12 mouse cellular contexts compared by ENCODE assay signal in genomic region chr1:133412941-133413340, GRCm38 (mm10). TPM values are rescaled to one million over a fixed set of nuclear protein-coding genes. Genes with fewer than 3 reads are reported as not detected.
DNase-seq lines count a peak whose midpoint lies in the region; ATAC-seq and TF ChIP-seq lines count a peak whose summit lies in the region.
"Had no signal": no experiment of that assay in that cellular context is flagged by ENCODE, and none has a peak within 500 bp of the region (broad histone marks: within the 10 kb centered on the region; RNA-seq: fewer than 3 reads in every experiment).

No protein-coding gene starts in this region.

- H3K9ac ChIP-seq in heart, postnatal 0 days (replicated peaks; ENCODE audit: low read depth, low read length), result no peak overlapping the region
- H3K9ac ChIP-seq in kidney, postnatal 0 days (ENCODE audit: low read depth, low read length), result no peak overlapping the region
- H3K9ac ChIP-seq: midbrain, embryonic 15.5 days had no signal

- no peak for TF ChIP-seq CTCF in heart, postnatal 0 days (IDR thresholded peaks at IDR 0.05; ENCODE audit: low read depth)
- no peak for TF ChIP-seq CTCF in kidney, postnatal 0 days (IDR thresholded peaks at IDR 0.05; ENCODE audit: low read depth)

- peaks cover 23% of the 10 kb centered on the region for H3K4me1 ChIP-seq in heart, postnatal 0 days (ENCODE audit: control insufficient read depth, insufficient read depth)
- H3K4me1 ChIP-seq in kidney, postnatal 0 days (replicated peaks; ENCODE audit: insufficient read depth, low read length), result peaks cover 64% of the 10 kb centered on the region

- no peak for TF ChIP-seq EP300 in heart, postnatal 0 days (IDR thresholded peaks at IDR 0.05; ENCODE audit: low read depth)

- H3K36me3 ChIP-seq in heart, postnatal 0 days (replicated peaks; ENCODE audit: control insufficient read depth, insufficient read depth, low read length), result no peaks in the 10 kb centered on the region
- no peaks in the 10 kb centered on the region for H3K36me3 ChIP-seq in kidney, postnatal 0 days (ENCODE audit: insufficient read depth, low read length)
- H3K36me3 ChIP-seq: midbrain, embryonic 15.5 days had no signal

- WGBS in heart, postnatal 0 days, result 68% methylated on average over 9 of the region's 9 CpGs
- WGBS in kidney, postnatal 0 days, result 20% methylated on average over 9 of the region's 9 CpGs

- no peaks in the 10 kb centered on the region for H3K9me3 ChIP-seq in heart, postnatal 0 days (replicated peaks; ENCODE audit: control insufficient read depth, low read length)
- no peaks in the 10 kb centered on the region for H3K9me3 ChIP-seq in kidney, postnatal 0 days (replicated peaks; ENCODE audit: low read length)
- H3K9me3 ChIP-seq: midbrain, embryonic 15.5 days had no signal

- no peak overlapping the region for H3K4me2 ChIP-seq in heart, postnatal 0 days (ENCODE audit: low read depth, low read length)
- no peak overlapping the region for H3K4me2 ChIP-seq in kidney, postnatal 0 days (ENCODE audit: low read length)
- H3K4me2 ChIP-seq: midbrain, embryonic 15.5 days had no signal

- DNase-seq in heart, adult 18-20 months, result peak; percentile 58 to 69
- DNase-seq in heart, postnatal 25 days (ENCODE audit: low spot score), result no peak
- DNase-seq in heart, postnatal 0 days (ENCODE audit: low spot score), result no peak
- peak; percentile 91 for DNase-seq in kidney, postnatal 0 days (ENCODE audit: low spot score)
- DNase-seq in skeletal muscle tissue, adult 2 months (ENCODE audit: low read depth, low spot score), result peak; percentile 77
- DNase-seq in frontal cortex, postnatal 36 days (ENCODE audit: low spot score in 2 of 2), result no peak
- DNase-seq in urinary bladder, postnatal 4 days (ENCODE audit: low spot score in 2 of 2), result no peak
- DNase-seq in frontal cortex, postnatal 14 days (ENCODE audit: low spot score in 2 of 2), result no peak
- DNase-seq: gastrocnemius, postnatal 14 days; liver had no signal

- peak overlapping the region; percentile 54; the same call in 1 of the 2 replicates for H3K27ac ChIP-seq in heart, postnatal 0 days (ENCODE audit: low read depth)
- H3K27ac ChIP-seq in kidney, postnatal 0 days, result peak overlapping the region; percentile 78
- H3K27ac ChIP-seq: midbrain, embryonic 15.5 days had no signal

- ATAC-seq in heart, postnatal 0 days (ENCODE audit: insufficient read depth, low read depth), result peak; percentile 26; the same call in 1 of the 2 replicates
- no peak for ATAC-seq in kidney, postnatal 0 days (replicated peaks; ENCODE audit: low FRiP score, low read depth)
- ATAC-seq: CD4-positive, CD25-positive, alpha-beta regulatory T cell, adult 4 months; midbrain, embryonic 15.5 days had no signal

- intact Hi-C loops in heart, postnatal 25 days (cut with DNase I), result no loop called here

- no peak overlapping the region for H3K4me3 ChIP-seq in heart, postnatal 0 days (ENCODE audit: low read depth, low read length)
- no peak overlapping the region for H3K4me3 ChIP-seq in kidney, postnatal 0 days (replicated peaks; ENCODE audit: low read depth, low read length)
- H3K4me3 ChIP-seq: midbrain, embryonic 15.5 days had no signal

- H3K27me3 ChIP-seq in heart, postnatal 0 days (ENCODE audit: control insufficient read depth, insufficient read depth, low read length), result no peaks in the 10 kb centered on the region
- no peaks in the 10 kb centered on the region for H3K27me3 ChIP-seq in kidney, postnatal 0 days (ENCODE audit: insufficient read depth, low read length)
- H3K27me3 ChIP-seq: midbrain, embryonic 15.5 days had no signal

RNA-seq across cellular contexts. Expression of gene Sox13, which starts 11.2 kb away (rescaled TPM):
- total RNA-seq in heart, adult 18-20 months (2021), result 10 to 100 TPM in 1 of 2 experiments, 1 to 10 TPM in 1; 9.8 to 10.8 TPM
- 10 to 100 TPM; 15.2 to 19.9 TPM for total RNA-seq in heart, postnatal 25 days (2021)
- total RNA-seq in heart, postnatal 0 days (2014; rRNA removed; ENCODE audit: low replicate concordance), result 8.5 and 17.9 TPM in 2 replicates
- 3.0 and 3.3 TPM in 2 replicates for polyA plus RNA-seq in heart, postnatal 0 days (2015; fragmentation: Nextera tagmentation; extraction: Ambion mirVana)
- polyA plus RNA-seq in kidney, postnatal 0 days (2015; fragmentation: Nextera tagmentation; extraction: Ambion mirVana), result 12.0 and 13.7 TPM in 2 replicates
- polyA plus RNA-seq: CD4-positive, CD25-positive, alpha-beta regulatory T cell, adult 4 months had no signal

RNA-seq across cellular contexts. Expression of gene Etnk2, which starts 49.6 kb away (rescaled TPM):
- under 1 TPM; 0.21 to 0.52 TPM for total RNA-seq in heart, adult 18-20 months (2021)
- total RNA-seq in heart, postnatal 25 days (2021), result under 1 TPM; 0.45 to 0.57 TPM
- 0.31 and 1.3 TPM in 2 replicates for total RNA-seq in heart, postnatal 0 days (2014; rRNA removed; ENCODE audit: low replicate concordance)
- polyA plus RNA-seq in heart, postnatal 0 days (2015; fragmentation: Nextera tagmentation; extraction: Ambion mirVana), result 0.41 and 0.97 TPM in 2 replicates
- 4.4 and 5.1 TPM in 2 replicates for polyA plus RNA-seq in kidney, postnatal 0 days (2015; fragmentation: Nextera tagmentation; extraction: Ambion mirVana)
- polyA plus RNA-seq: CD4-positive, CD25-positive, alpha-beta regulatory T cell, adult 4 months had no signal

Comparison
In these comparisons a context has a peak if more than half of its experiments do, and no peak if none do; other contexts are left out.
1. DNase-seq: peak in heart, adult 18-20 months (2 of 2), kidney, postnatal 0 days (single experiment) and skeletal muscle tissue, adult 2 months (single experiment); none in heart, postnatal 25 days (single experiment), heart, postnatal 0 days (single experiment), frontal cortex, postnatal 36 days (0 of 2), urinary bladder, postnatal 4 days (0 of 2) and frontal cortex, postnatal 14 days (0 of 2).